Mouse (Mus musculus) lung, embryonic 14.5 days (tissue): ENCODE measurements at regions not wholly inside any gene's neighbourhood (a gene's known extent, or its start where the extent isn't known, plus 50 kb on each side); places are given as distances from the start of the nearest gene placed in this dataset.

Experiments used
- ATAC-seq: fragments of 200-750 bp; cut with Nextera tagmentation; 2 replicates; pipeline ENCODE4 v1.8.0; 2017; ENCODE audit warnings: mild to moderate bottlenecking, moderate TSS enrichment, moderate library complexity; ENCODE audit not compliant: insufficient read depth
- DNase-seq: peaks from one replicate; pipeline ENCODE4 v3.0.0-alpha.2; 2015
- H3K27ac ChIP-seq: fragments of 300-500 bp; sonication (generic); 2 replicates; pipeline ENCODE4 v1.5.1; 2014; ENCODE audit warnings: low read depth, mild to moderate bottlenecking, moderate library complexity
- H3K27me3 ChIP-seq: fragments of 300-500 bp; sonication (generic); 2 replicates; pipeline ENCODE4 v1.6.1; 2014; ENCODE audit warnings: low read length, control low read depth; ENCODE audit not compliant: insufficient read depth
- H3K36me3 ChIP-seq: fragments of 300-500 bp; sonication (generic); 2 replicates; pipeline ENCODE4 v1.6.1; 2014; ENCODE audit warnings: control low read depth; ENCODE audit not compliant: insufficient read depth
- H3K4me1 ChIP-seq: fragments of 300-500 bp; sonication (generic); 2 replicates; pipeline ENCODE4 v1.6.1; 2014; ENCODE audit warnings: antibody characterized with exemption, control low read depth; ENCODE audit not compliant: insufficient read depth
- H3K4me2 ChIP-seq: fragments of 300-500 bp; sonication (generic); 2 replicates; pipeline ENCODE4 v1.6.1; 2014; ENCODE audit warnings: mild to moderate bottlenecking
- H3K4me3 ChIP-seq: fragments of 300-500 bp; sonication (generic); 2 replicates; pipeline ENCODE4 v1.5.1; 2014; ENCODE audit warnings: low read depth, low read length
- H3K9ac ChIP-seq: fragments of 300-500 bp; sonication (generic); 2 replicates; pipeline ENCODE4 v1.6.1; 2014
- H3K9me3 ChIP-seq: fragments of 300-500 bp; sonication (generic); 2 replicates; pipeline ENCODE4 v1.6.1; 2016; ENCODE audit warnings: low read depth, low read length, control low read depth
- CTCF ChIP-seq: IDR thresholded peaks from 2 replicates; pipeline ENCODE4 v1.5.1; 2016; ENCODE audit warnings: antibody characterized with exemption, low read depth
- WGBS: fragments of 180-500 bp; shearing (Covaris S2); extraction: QIAGEN DNeasy Blood & Tissue Kit; methylation state at CpG from one replicate; pipeline ENCODE4 v1.1.7; 2014; 5-methylcytosine and 5-hydroxymethylcytosine counted together

GRCm38 (mm10) chr3:33902431-33902830 lies 58.3 kb upstream of the Ccdc39 start:
- 64% methylated on average over 2 of the region's 2 CpGs for WGBS
- H3K27ac ChIP-seq, result no peak overlapping the region
- no peak overlapping the region for H3K9ac ChIP-seq
- DNase-seq (no peak), ATAC-seq (no peak)
- no peaks in the 10 kb centered on the region; the same call in 1 of the 2 replicates for H3K4me1 ChIP-seq
- no peak for TF ChIP-seq CTCF
- H3K36me3 ChIP-seq, result no peaks in the 10 kb centered on the region
- no peaks in the 10 kb centered on the region for H3K9me3 ChIP-seq
- H3K27me3 ChIP-seq, result no peaks in the 10 kb centered on the region
- H3K4me3 ChIP-seq, result no peak overlapping the region
- no peak overlapping the region for H3K4me2 ChIP-seq

- H3K9me3 ChIP-seq, result no peaks in the 10 kb centered on the region
- no peak for DNase-seq
- no peak for TF ChIP-seq CTCF
- no peak overlapping the region for H3K9ac ChIP-seq
- H3K4me3 ChIP-seq, result no peak overlapping the region
- H3K4me2 ChIP-seq, result no peak overlapping the region
- 68% methylated on average over 8 of the region's 8 CpGs for WGBS
- ATAC-seq, result no peak
- no peaks in the 10 kb centered on the region for H3K36me3 ChIP-seq
- no peaks in the 10 kb centered on the region for H3K27me3 ChIP-seq
- H3K27ac ChIP-seq, result no peak overlapping the region
- H3K4me1 ChIP-seq, result no peaks in the 10 kb centered on the region; the same call in 1 of the 2 replicates
Observed at GRCm38 (mm10) chr3:33903326-33903725, 59.2 kb upstream of the Ccdc39 start.

- no peak overlapping the region for H3K4me2 ChIP-seq
- no peak for TF ChIP-seq CTCF
- H3K4me1 ChIP-seq, result no peaks in the 10 kb centered on the region; the same call in 1 of the 2 replicates
- ATAC-seq, result no peak
- H3K36me3 ChIP-seq, result no peaks in the 10 kb centered on the region
- 44% methylated on average over 4 of the region's 4 CpGs for WGBS
- no peaks in the 10 kb centered on the region for H3K27me3 ChIP-seq
- H3K27ac ChIP-seq, result no peak overlapping the region
- no peak overlapping the region for H3K4me3 ChIP-seq
- DNase-seq, result no peak
- H3K9me3 ChIP-seq, result no peaks in the 10 kb centered on the region
- no peak overlapping the region for H3K9ac ChIP-seq
Observed at GRCm38 (mm10) chr3:33903816-33904215, 59.7 kb upstream of the Ccdc39 start.

GRCm38 (mm10) chr3:33904854-33905678 lies 61.0 kb upstream of the Ccdc39 start:
- DNase-seq (no peak), ATAC-seq (no peak; the same call in 1 of the 2 replicates)
- Histone ChIP-seq H3K9ac (no peak overlapping the region), H3K4me3 (no peak overlapping the region), H3K4me1 (no peaks in the 10 kb centered on the region; the same call in 1 of the 2 replicates), H3K27me3 (no peaks in the 10 kb centered on the region), H3K27ac (no peak overlapping the region), H3K4me2 (peak overlapping the region; percentile 29; the same call in 1 of the 2 replicates), H3K36me3 (no peaks in the 10 kb centered on the region), H3K9me3 (no peaks in the 10 kb centered on the region)
- TF ChIP-seq CTCF, result no peak
- WGBS, result 48% methylated on average over 22 of the region's 22 CpGs

DNA sequence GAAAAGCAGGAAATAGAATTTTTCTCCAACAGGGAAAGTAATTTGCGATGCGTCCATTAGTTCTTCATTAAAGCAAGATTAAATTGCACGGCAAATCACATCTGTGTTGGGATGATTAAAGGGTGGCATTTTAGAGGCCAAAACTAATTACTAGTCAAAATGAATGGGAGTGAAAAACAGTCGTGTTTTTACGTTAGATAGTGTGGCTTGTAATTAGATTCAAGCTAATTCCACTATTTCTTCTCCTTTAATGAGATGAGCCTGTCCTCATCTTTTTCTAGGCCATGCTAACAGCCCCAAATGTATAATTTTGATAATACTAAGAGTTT lies 61.5 kb upstream of the Ccdc39 start:
- no peaks in the 10 kb centered on the region; the same call in 1 of the 2 replicates for H3K4me1 ChIP-seq
- H3K4me2 ChIP-seq, result peak overlapping the region; percentile 29; the same call in 1 of the 2 replicates
- H3K27ac ChIP-seq, result no peak overlapping the region
- H3K36me3 ChIP-seq, result no peaks in the 10 kb centered on the region
- H3K9ac ChIP-seq, result no peak overlapping the region
- no peak for TF ChIP-seq CTCF
- no peak overlapping the region for H3K4me3 ChIP-seq
- no peaks in the 10 kb centered on the region for H3K9me3 ChIP-seq
- WGBS, result 59% methylated on average over 5 of the region's 5 CpGs
- H3K27me3 ChIP-seq, result no peaks in the 10 kb centered on the region
- ATAC-seq (no peak), DNase-seq (no peak)

DNA sequence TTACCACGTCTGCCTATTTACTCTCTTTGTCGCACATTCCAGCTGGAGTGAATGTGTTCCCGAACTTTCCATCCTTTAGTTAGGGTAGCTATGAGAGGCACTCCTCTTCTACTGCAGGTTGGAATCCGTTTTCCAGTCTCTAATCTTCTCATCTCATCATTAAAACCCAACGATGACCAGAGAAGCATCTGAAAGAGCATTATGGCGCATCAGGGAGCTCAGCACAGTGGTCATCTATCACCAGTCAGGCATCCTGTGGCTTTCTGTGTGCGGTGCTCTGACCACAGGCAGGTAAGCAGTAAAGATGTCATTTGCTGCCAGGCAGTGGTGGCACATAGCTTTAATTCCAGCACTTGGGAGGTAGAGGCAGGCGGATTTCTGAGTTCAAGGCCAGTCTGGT lies 63.0 kb upstream of the Ccdc39 start:
- Histone ChIP-seq H3K36me3 (no peaks in the 10 kb centered on the region), H3K4me2 (no peak overlapping the region), H3K4me1 (no peaks in the 10 kb centered on the region; the same call in 1 of the 2 replicates), H3K4me3 (no peak overlapping the region), H3K27me3 (no peaks in the 10 kb centered on the region), H3K27ac (no peak overlapping the region), H3K9me3 (no peaks in the 10 kb centered on the region), H3K9ac (no peak overlapping the region)
- TF ChIP-seq CTCF, result no peak
- 77% methylated on average over 8 of the region's 8 CpGs for WGBS
- DNase-seq, result no peak
- no peak for ATAC-seq

DNA sequence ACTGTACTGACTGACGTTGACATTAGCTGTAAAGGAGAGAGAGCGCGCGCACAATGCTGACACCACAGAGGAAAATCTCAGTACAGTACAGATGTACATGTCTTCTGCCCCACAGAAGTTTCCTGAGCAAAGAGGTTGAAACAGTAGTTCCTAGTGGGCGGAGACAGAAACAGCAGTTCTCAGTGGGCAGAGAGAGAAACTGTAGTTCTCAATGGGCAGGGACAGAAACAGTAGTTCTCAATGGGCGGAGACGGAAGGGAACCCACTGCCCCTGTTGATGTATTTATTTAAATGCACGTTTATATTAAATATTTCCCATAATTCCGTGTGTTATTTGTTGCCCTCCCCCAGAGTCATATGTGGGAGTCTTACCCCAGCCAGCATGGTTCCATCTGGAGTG lies 67.4 kb upstream of the Ccdc39 start:
- Histone ChIP-seq H3K4me3 (no peak overlapping the region), H3K4me2 (no peak overlapping the region), H3K27ac (no peak overlapping the region), H3K27me3 (no peaks in the 10 kb centered on the region), H3K9me3 (no peaks in the 10 kb centered on the region), H3K36me3 (no peaks in the 10 kb centered on the region), H3K9ac (no peak overlapping the region), H3K4me1 (no peaks in the 10 kb centered on the region)
- no peak for ATAC-seq
- DNase-seq, result no peak
- TF ChIP-seq CTCF, result no peak
- WGBS, result 77% methylated on average over 9 of the region's 9 CpGs
